Mouse (Mus musculus) kidney, adult 2 months (tissue): ENCODE results near the gene Sec23ip. TPM values are rescaled to one million over a fixed set of nuclear protein-coding genes. Genes with fewer than 3 reads are reported as not detected.

ENCODE experiments used
- DNase-seq: peaks from one replicate; pipeline ENCODE4 v3.0.0; 2021
- H3K27ac ChIP-seq: fragments of 200-500 bp; 2 replicates; pipeline ENCODE4 v1.5.1; 2012; ENCODE audit warnings: low read depth, low read length, control low read depth, inconsistent platforms; ENCODE audit not compliant: insufficient read depth
- H3K27me3 ChIP-seq: fragments of 200-500 bp; replicated peaks from 2 replicates; pipeline ENCODE4 v1.6.1; 2012; ENCODE audit warnings: mild to moderate bottlenecking, moderate library complexity, low read length, inconsistent platforms; ENCODE audit not compliant: control insufficient read depth, insufficient read depth
- H3K36me3 ChIP-seq: fragments of 200-500 bp; 2 replicates; pipeline ENCODE4 v1.6.1; 2012; ENCODE audit warnings: mild to moderate bottlenecking, moderate library complexity, low read length, inconsistent platforms; ENCODE audit not compliant: control insufficient read depth, insufficient read depth
- H3K4me1 ChIP-seq: fragments of 200-500 bp; 2 replicates; pipeline ENCODE4 v1.6.1; 2011; ENCODE audit warnings: low read length; ENCODE audit not compliant: control insufficient read depth, insufficient read depth
- H3K4me3 ChIP-seq: fragments of 200-500 bp; 2 replicates; pipeline ENCODE4 v1.5.1; 2011; ENCODE audit warnings: mild to moderate bottlenecking, low read depth, low read length, control low read depth; ENCODE audit not compliant: insufficient read depth
- CTCF ChIP-seq: fragments of 200-500 bp; conservative IDR thresholded peaks from 2 replicates; pipeline ENCODE4 v1.5.1; 2011; ENCODE audit warnings: low read depth, mild to moderate bottlenecking, control low read depth, low read length, moderate library complexity, mixed read lengths; ENCODE audit not compliant: insufficient read depth, insufficient read length
- POLR2A ChIP-seq: fragments of 200-500 bp; IDR thresholded peaks from one replicate; pipeline ENCODE4 v1.6.1; 2011; ENCODE audit warnings: low read depth, low read length, control low read depth
- WGBS: fragments of 180-500 bp; shearing (Covaris S2); methylation state at CpG from one replicate; pipeline ENCODE4 v1.1.7; 2018; 5-methylcytosine and 5-hydroxymethylcytosine counted together
- polyA plus RNA-seq: library from polyadenylated mRNA; depleted of rRNA; stranded (reverse); fragments of >200 nt; gene quantifications from 2 replicates; pipeline ENCODE4 v1.2.3, GENCODE M21; 2012; rRNA removed

Sec23ip gene
- polyA plus RNA-seq, 1 experiment: 35.5 TPM

- Histone ChIP-seq H3K4me1 (no peaks in the 10 kb centered on the region), H3K27me3 (no peaks in the 10 kb centered on the region), H3K4me3 (no peak overlapping the region), H3K36me3 (peaks cover 13% of the 10 kb centered on the region), H3K27ac (no peak overlapping the region)
- WGBS: 47% methylated on average over 6 of the region's 6 CpGs
- peak; percentile 34 for DNase-seq
- TF ChIP-seq POLR2A (no peak), CTCF (peak; percentile 72)
These were observed 34.6 kb downstream of the Sec23ip start for GRCm38 (mm10) chr7:128779305-128779704.

- 89% methylated on average over 3 of the region's 3 CpGs for WGBS
- peaks cover 6% of the 10 kb centered on the region for H3K36me3 ChIP-seq
- TF ChIP-seq POLR2A: no peak
- no peak for TF ChIP-seq CTCF
These were observed 37.1 kb downstream of the Sec23ip start for GRCm38 (mm10) chr7:128781846-128782245.

GRCm38 (mm10) chr7:128790045-128790444, 45.3 kb downstream of the Sec23ip start:
- Histone ChIP-seq H3K27ac (no peak overlapping the region), H3K36me3 (no peaks in the 10 kb centered on the region), H3K27me3 (no peaks in the 10 kb centered on the region), H3K4me1 (no peaks in the 10 kb centered on the region), H3K4me3 (no peak overlapping the region)
- no peak for TF ChIP-seq POLR2A
- TF ChIP-seq CTCF: no peak
- DNase-seq: no peak
- 72% methylated on average over 4 of the region's 4 CpGs for WGBS

More at GRCm38 (mm10) chr7:128781846-128782245, 37.1 kb downstream of the Sec23ip start:
- H3K27me3 ChIP-seq: no peaks in the 10 kb centered on the region
- no peak overlapping the region for H3K4me3 ChIP-seq
- DNase-seq: no peak
- no peaks in the 10 kb centered on the region for H3K4me1 ChIP-seq
- H3K27ac ChIP-seq: no peak overlapping the region

- WGBS: 65% methylated on average over 4 of the region's 4 CpGs
- no peak overlapping the region for H3K27ac ChIP-seq
- H3K4me1 ChIP-seq: no peaks in the 10 kb centered on the region
These were observed 48.7 kb downstream of the Sec23ip start for GRCm38 (mm10) chr7:128793464-128793863.

GRCm38 (mm10) chr7:128824986-128825563, 80.3 kb downstream of the Sec23ip start:
- Histone ChIP-seq H3K4me3 (no peak overlapping the region), H3K4me1 (no peaks in the 10 kb centered on the region), H3K27ac (no peak overlapping the region), H3K27me3 (no peaks in the 10 kb centered on the region), H3K36me3 (no peaks in the 10 kb centered on the region)
- no peak for TF ChIP-seq CTCF
- no peak for TF ChIP-seq POLR2A
- WGBS: 57% methylated on average over 5 of the region's 5 CpGs
- no peak for DNase-seq

More at GRCm38 (mm10) chr7:128793464-128793863, 48.7 kb downstream of the Sec23ip start:
- Histone ChIP-seq H3K27me3 (no peaks in the 10 kb centered on the region), H3K4me3 (no peak overlapping the region), H3K36me3 (no peaks in the 10 kb centered on the region)
- DNase-seq: no peak
- no peak for TF ChIP-seq CTCF
- TF ChIP-seq POLR2A: no peak

DNA sequence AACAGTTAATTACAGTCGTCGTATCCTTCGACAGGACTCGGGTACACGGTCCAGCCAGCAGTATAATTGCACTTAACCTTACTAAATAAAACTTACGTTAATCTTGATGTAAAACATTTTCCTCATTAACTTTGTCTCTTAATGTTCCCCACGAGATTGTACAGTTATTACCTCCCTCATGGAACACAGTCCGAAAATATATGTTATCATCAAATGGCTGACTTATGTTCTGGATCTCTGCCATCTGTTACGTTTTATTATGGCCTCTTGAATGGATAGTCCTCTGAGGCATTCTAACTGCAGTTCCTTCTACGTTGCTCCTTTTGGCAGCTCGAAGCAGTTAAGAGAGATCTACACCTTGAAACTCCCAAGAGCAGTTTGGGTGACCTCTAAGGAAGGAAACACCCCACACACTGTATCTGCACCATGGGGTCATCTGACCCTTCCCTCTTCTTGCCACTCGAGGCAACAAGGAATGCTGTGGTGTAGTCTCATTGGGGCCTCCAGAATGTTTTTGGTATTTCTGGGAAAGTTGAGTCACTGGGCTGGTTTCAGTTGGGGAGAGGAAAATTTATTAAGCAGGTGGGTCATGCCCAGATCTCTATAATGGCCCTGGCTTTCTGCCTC, 87.8 kb downstream of the Sec23ip start:
- Histone ChIP-seq H3K4me3 (no peak overlapping the region), H3K27ac (no peak overlapping the region), H3K4me1 (no peaks in the 10 kb centered on the region), H3K36me3 (no peaks in the 10 kb centered on the region), H3K27me3 (no peaks in the 10 kb centered on the region)
- no peak for DNase-seq
- TF ChIP-seq POLR2A (no peak), CTCF (no peak)
- WGBS: 50% methylated on average over 12 of the region's 12 CpGs

- TF ChIP-seq CTCF: no peak
- TF ChIP-seq POLR2A: no peak
- no peaks in the 10 kb centered on the region for H3K4me1 ChIP-seq
- no peaks in the 10 kb centered on the region for H3K36me3 ChIP-seq
- 82% methylated on average over 4 of the region's 4 CpGs for WGBS
- no peak overlapping the region for H3K27ac ChIP-seq
- no peak overlapping the region for H3K4me3 ChIP-seq
- no peaks in the 10 kb centered on the region for H3K27me3 ChIP-seq
- no peak for DNase-seq
These were observed 88.5 kb downstream of the Sec23ip start for GRCm38 (mm10) chr7:128833196-128833595.

Other genes with a start within 250 kb of the Sec23ip start
- 27.6 and 28.3 TPM in 2 replicates for gene Bag3, start 221.3 kb upstream of the Sec23ip start, polyA plus RNA-seq
- 14.6 TPM in 2 replicates for gene Inpp5f, start 133.6 kb upstream of the Sec23ip start, polyA plus RNA-seq
- gene Mcmbp, start 4.4 kb upstream of the Sec23ip start, polyA plus RNA-seq: 19.8 and 22.2 TPM in 2 replicates